In the genomic region with DNA sequence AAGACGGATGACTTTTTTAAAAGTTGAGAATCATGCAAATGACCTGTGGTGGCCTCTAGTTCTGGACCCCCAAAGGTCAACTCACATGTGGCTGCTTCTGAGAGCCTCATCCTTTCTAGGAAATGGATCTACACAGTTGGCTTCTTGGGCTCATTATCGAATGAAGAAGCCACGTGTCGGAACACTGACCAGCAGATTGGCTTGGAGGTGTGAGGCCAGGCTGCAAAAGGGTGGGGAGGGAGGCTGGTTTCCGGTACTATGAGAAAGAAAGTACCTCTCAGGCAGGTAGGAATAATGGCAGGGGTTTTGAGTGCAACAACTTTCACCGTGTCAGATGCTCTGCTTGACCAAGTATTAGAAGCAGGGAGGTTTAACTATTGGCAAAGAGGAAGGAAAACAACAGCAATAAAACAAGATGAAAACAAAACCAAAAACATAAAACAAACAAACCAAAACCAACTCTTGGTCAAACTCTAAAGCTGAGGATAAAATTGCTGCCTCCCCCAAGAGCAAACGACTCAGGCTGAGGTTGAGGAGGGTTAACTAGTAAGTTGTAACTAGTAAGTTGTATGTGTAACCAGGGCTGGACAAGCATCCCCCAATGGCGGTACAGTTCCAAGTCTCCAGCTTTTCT, we compare ENCODE assay signal across 11 mouse cellular contexts.
A peak's percentile ranks its signal among the peaks of the same experiment; 100 is the strongest.
DNase-seq lines count a peak whose midpoint lies in the region; ATAC-seq and TF ChIP-seq lines count a peak whose summit lies in the region.
"Had no signal": no experiment of that assay in that cellular context is flagged by ENCODE, and none has a peak within 500 bp of the region (broad histone marks: within the 10 kb centered on the region; RNA-seq: fewer than 3 reads in every experiment).

No protein-coding gene starts in this region.

- no peaks in the 10 kb centered on the region for H3K27me3 ChIP-seq in forebrain, embryonic 13.5 days
- no peaks in the 10 kb centered on the region for H3K27me3 ChIP-seq in forebrain, embryonic 14.5 days (replicated peaks; ENCODE audit: control insufficient read depth, insufficient read depth, low read length)
- H3K27me3 ChIP-seq in midbrain, embryonic 11.5 days (ENCODE audit: control insufficient read depth, insufficient read depth, low read length), result no peaks in the 10 kb centered on the region
- no peaks in the 10 kb centered on the region for H3K27me3 ChIP-seq in midbrain, embryonic 15.5 days (replicated peaks)
- no peaks in the 10 kb centered on the region; the same call in none of the 2 replicates for H3K27me3 ChIP-seq in embryonic facial prominence, embryonic 10.5 days (replicated peaks; ENCODE audit: low read depth, poor library complexity, severe bottlenecking)
- no peaks in the 10 kb centered on the region for H3K27me3 ChIP-seq in myocyte (ENCODE audit: control insufficient read depth, insufficient read depth, insufficient read length)
- H3K27me3 ChIP-seq: neural tube, embryonic 12.5 days had no signal

- peaks cover 34% of the 10 kb centered on the region for H3K4me1 ChIP-seq in forebrain, embryonic 13.5 days
- peaks cover 19% of the 10 kb centered on the region for H3K4me1 ChIP-seq in forebrain, embryonic 14.5 days (ENCODE audit: control insufficient read depth, insufficient read depth, low read length)
- peaks cover 23% of the 10 kb centered on the region for H3K4me1 ChIP-seq in midbrain, embryonic 11.5 days (ENCODE audit: control insufficient read depth, insufficient read depth, low read length)
- H3K4me1 ChIP-seq in midbrain, embryonic 15.5 days, result peaks cover 20% of the 10 kb centered on the region
- H3K4me1 ChIP-seq in embryonic facial prominence, embryonic 10.5 days, result peaks cover 40% of the 10 kb centered on the region

- WGBS in forebrain, embryonic 13.5 days, result 57% methylated on average over 8 of the region's 8 CpGs
- 55% methylated on average over 8 of the region's 8 CpGs for WGBS in forebrain, embryonic 14.5 days
- 52% methylated on average over 8 of the region's 8 CpGs for WGBS in midbrain, embryonic 11.5 days
- WGBS in midbrain, embryonic 15.5 days, result 52% methylated on average over 8 of the region's 8 CpGs
- 52% methylated on average over 8 of the region's 8 CpGs for WGBS in embryonic facial prominence, embryonic 10.5 days

- H3K27ac ChIP-seq in forebrain, embryonic 13.5 days, result no peak overlapping the region; the same call in 1 of the 2 replicates
- H3K27ac ChIP-seq in forebrain, embryonic 14.5 days (ENCODE audit: low read depth, low read length), result no peak overlapping the region
- no peak overlapping the region for H3K27ac ChIP-seq in midbrain, embryonic 11.5 days (ENCODE audit: low read depth, low read length)
- no peak overlapping the region for H3K27ac ChIP-seq in midbrain, embryonic 15.5 days
- H3K27ac ChIP-seq in embryonic facial prominence, embryonic 10.5 days (replicated peaks), result peak overlapping the region; percentile 95

- no peak for ATAC-seq in forebrain, embryonic 13.5 days
- ATAC-seq in forebrain, embryonic 14.5 days, result no peak
- no peak for ATAC-seq in midbrain, embryonic 11.5 days (ENCODE audit: low FRiP score)
- no peak for ATAC-seq in midbrain, embryonic 15.5 days (replicated peaks)

- no peaks in the 10 kb centered on the region for H3K9me3 ChIP-seq in forebrain, embryonic 13.5 days (replicated peaks)
- H3K9me3 ChIP-seq in forebrain, embryonic 14.5 days (replicated peaks; ENCODE audit: control insufficient read depth, low read length), result no peaks in the 10 kb centered on the region
- H3K9me3 ChIP-seq in midbrain, embryonic 11.5 days (ENCODE audit: control insufficient read depth, low read length), result no peaks in the 10 kb centered on the region
- H3K9me3 ChIP-seq in midbrain, embryonic 15.5 days, result no peaks in the 10 kb centered on the region
- H3K9me3 ChIP-seq in embryonic facial prominence, embryonic 10.5 days, result no peaks in the 10 kb centered on the region
- H3K9me3 ChIP-seq: neural tube, embryonic 12.5 days had no signal

- H3K79me2 ChIP-seq in myocyte (ENCODE audit: control insufficient read depth, insufficient read depth), result no peaks in the 10 kb centered on the region

- H3K36me3 ChIP-seq in forebrain, embryonic 13.5 days (ENCODE audit: poor library complexity, severe bottlenecking), result no peaks in the 10 kb centered on the region
- H3K36me3 ChIP-seq in forebrain, embryonic 14.5 days (ENCODE audit: control insufficient read depth, insufficient read depth, low read length), result no peaks in the 10 kb centered on the region
- H3K36me3 ChIP-seq in midbrain, embryonic 11.5 days (ENCODE audit: control insufficient read depth, insufficient read depth, low read length), result no peaks in the 10 kb centered on the region
- H3K36me3 ChIP-seq in midbrain, embryonic 15.5 days (replicated peaks), result no peaks in the 10 kb centered on the region
- no peaks in the 10 kb centered on the region for H3K36me3 ChIP-seq in embryonic facial prominence, embryonic 10.5 days (replicated peaks)
- H3K36me3 ChIP-seq in myocyte (ENCODE audit: control insufficient read depth, insufficient read depth), result no peaks in the 10 kb centered on the region
- H3K36me3 ChIP-seq: neural tube, embryonic 12.5 days had no signal

- H3K9ac ChIP-seq in forebrain, embryonic 13.5 days, result no peak overlapping the region
- H3K9ac ChIP-seq in forebrain, embryonic 14.5 days (ENCODE audit: low read length), result no peak overlapping the region
- no peak overlapping the region for H3K9ac ChIP-seq in midbrain, embryonic 11.5 days (ENCODE audit: low read length)
- no peak overlapping the region for H3K9ac ChIP-seq in midbrain, embryonic 15.5 days

- H3ac ChIP-seq in myocyte (ENCODE audit: control insufficient read depth, insufficient read length), result no peak overlapping the region

- intact Hi-C loops in left cerebral cortex, postnatal 14 days (cut with DNase I), result no loop called here

- peak overlapping the region; percentile 63 for H3K4me2 ChIP-seq in forebrain, embryonic 13.5 days
- H3K4me2 ChIP-seq in forebrain, embryonic 14.5 days (ENCODE audit: low read length), result no peak overlapping the region; the same call in 1 of the 2 replicates
- H3K4me2 ChIP-seq in midbrain, embryonic 11.5 days, result no peak overlapping the region
- H3K4me2 ChIP-seq in midbrain, embryonic 15.5 days, result no peak overlapping the region
- H3K4me2 ChIP-seq in myocyte (ENCODE audit: low read depth), result peak overlapping the region; percentile 71

- DNase-seq in forebrain, embryonic 14.5 days (ENCODE audit: low spot score), result no peak
- DNase-seq in midbrain, embryonic 11.5 days (ENCODE audit: low spot score, missing footprints), result peak; percentile 87
- no peak for DNase-seq in embryonic facial prominence, embryonic 10.5 days (ENCODE audit: low spot score)
- DNase-seq in cerebellum, postnatal 10 days, result no peak
- no peak for DNase-seq in left cerebral cortex, postnatal 14 days (ENCODE audit: low spot score in 2 of 2)
- DNase-seq: cerebellum, adult 11 months; layer of hippocampus, postnatal 36 days had no signal

- no peak overlapping the region for H3K4me3 ChIP-seq in forebrain, embryonic 13.5 days
- no peak overlapping the region for H3K4me3 ChIP-seq in forebrain, embryonic 14.5 days (ENCODE audit: low read depth, low read length)
- H3K4me3 ChIP-seq in midbrain, embryonic 11.5 days (ENCODE audit: low read depth, low read length), result no peak overlapping the region
- no peak overlapping the region for H3K4me3 ChIP-seq in midbrain, embryonic 15.5 days
- peak overlapping the region; percentile 54; the same call in 1 of the 2 replicates for H3K4me3 ChIP-seq in embryonic facial prominence, embryonic 10.5 days
- peak overlapping the region; percentile 16 for H3K4me3 ChIP-seq in myocyte

- no peak for TF ChIP-seq POLR2A in myocyte (IDR thresholded peaks at IDR 0.05; ENCODE audit: insufficient read length, low read depth)

TF ChIP-seq in myocyte, 11 proteins besides CTCF, POLR2A, EP300 and RAD21:
- TF ChIP-seq MYOD1 (IDR thresholded peaks at IDR 0.05; ENCODE audit: control insufficient read depth in 1 of 3, insufficient read length in 2 of 3, low read depth in 2 of 3), result no peak
- TF ChIP-seq USF1 (IDR thresholded peaks at IDR 0.05; ENCODE audit: low read depth), result no peak
- TF ChIP-seq CEBPB (IDR thresholded peaks at IDR 0.05; ENCODE audit: insufficient read depth, poor library complexity, severe bottlenecking), result no peak
- no peak for TF ChIP-seq E2F4 (IDR thresholded peaks at IDR 0.05; ENCODE audit: insufficient read depth)
- no peak for TF ChIP-seq SRF (IDR thresholded peaks at IDR 0.05; ENCODE audit: control insufficient read depth, insufficient read length, low read depth)
- no peak for TF ChIP-seq POLR2AphosphoS2 (IDR thresholded peaks at IDR 0.05; ENCODE audit: insufficient read length, low read depth)
- TF ChIP-seq MAX (IDR thresholded peaks at IDR 0.05; ENCODE audit: low read depth), result no peak
- no peak for TF ChIP-seq TCF12 (IDR thresholded peaks at IDR 0.05; ENCODE audit: insufficient read depth, poor library complexity, severe bottlenecking)
- TF ChIP-seq TCF3 (IDR thresholded peaks at IDR 0.05; ENCODE audit: insufficient read length, low read depth), result no peak
- TF ChIP-seq REST (IDR thresholded peaks at IDR 0.05; ENCODE audit: insufficient read depth, insufficient read length), result no peak

Comparison
In these comparisons a context has a peak if more than half of its experiments do, and no peak if none do; other contexts are left out.
1. H3K4me2 ChIP-seq: peak in forebrain, embryonic 13.5 days (single experiment) and myocyte (single experiment); none in forebrain, embryonic 14.5 days (single experiment), midbrain, embryonic 11.5 days (single experiment) and midbrain, embryonic 15.5 days (single experiment).
2. H3K4me3 ChIP-seq: peak in embryonic facial prominence, embryonic 10.5 days (single experiment) and myocyte (single experiment); none in forebrain, embryonic 13.5 days (single experiment), forebrain, embryonic 14.5 days (single experiment), midbrain, embryonic 11.5 days (single experiment) and midbrain, embryonic 15.5 days (single experiment).